Mouse (Mus musculus): ENCODE data around the gene 3110082I17Rik.
"Not testable (repeated sequence)": the region's sequence is repeated elsewhere in the genome, so short reads cannot be mapped to it uniquely, and the experiment has no call there.

Gene 3110082I17Rik

DNA sequence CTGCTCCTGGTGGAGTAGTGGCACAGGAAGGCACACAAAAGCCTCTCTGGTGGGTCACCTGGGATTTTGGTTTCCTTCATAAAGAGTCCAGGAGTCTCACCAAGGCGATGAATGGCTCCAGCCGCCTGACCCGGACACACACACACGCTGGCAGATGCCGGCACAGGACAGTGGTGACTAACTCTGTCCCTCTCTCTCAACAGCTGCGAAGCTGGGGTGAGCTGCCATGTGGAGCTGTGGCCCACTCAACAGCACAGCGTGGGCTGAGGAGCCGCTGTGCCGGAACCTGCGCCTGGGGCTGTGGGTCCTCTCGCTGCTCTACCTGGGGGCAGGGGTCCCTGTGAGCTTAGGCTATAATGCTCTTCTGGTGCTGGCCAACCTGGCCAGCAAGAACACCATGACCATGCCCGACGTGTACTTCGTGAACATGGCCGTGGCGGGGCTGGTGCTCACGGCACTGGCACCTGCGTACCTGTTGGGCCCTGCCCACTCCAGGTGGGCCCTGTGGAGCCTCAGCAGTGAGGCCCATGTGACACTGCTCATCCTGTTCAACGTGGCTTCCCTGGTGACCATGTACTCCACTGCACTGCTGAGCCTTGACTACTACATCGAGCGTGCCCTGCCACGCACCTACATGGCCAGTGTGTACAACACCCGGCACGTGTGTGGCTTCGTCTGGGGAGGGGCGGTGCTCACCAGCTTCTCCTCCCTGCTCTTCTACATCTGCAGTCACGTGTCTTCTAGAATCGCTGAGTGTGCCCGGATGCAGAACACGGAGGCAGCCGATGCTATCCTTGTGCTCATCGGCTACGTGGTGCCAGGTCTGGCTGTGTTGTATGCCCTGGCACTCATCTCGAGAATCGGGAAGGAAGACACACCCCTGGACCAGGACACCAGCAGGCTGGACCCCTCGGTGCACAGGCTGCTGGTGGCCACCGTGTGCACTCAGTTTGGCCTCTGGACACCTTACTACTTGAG, 67.8 kb downstream of the 3110082I17Rik start:
- no peak for DNase-seq

- DNase-seq, result peak; percentile 47
Measured at GRCm38 (mm10) chr5:139391309-139391990, 68.9 kb downstream of the 3110082I17Rik start.

DNA sequence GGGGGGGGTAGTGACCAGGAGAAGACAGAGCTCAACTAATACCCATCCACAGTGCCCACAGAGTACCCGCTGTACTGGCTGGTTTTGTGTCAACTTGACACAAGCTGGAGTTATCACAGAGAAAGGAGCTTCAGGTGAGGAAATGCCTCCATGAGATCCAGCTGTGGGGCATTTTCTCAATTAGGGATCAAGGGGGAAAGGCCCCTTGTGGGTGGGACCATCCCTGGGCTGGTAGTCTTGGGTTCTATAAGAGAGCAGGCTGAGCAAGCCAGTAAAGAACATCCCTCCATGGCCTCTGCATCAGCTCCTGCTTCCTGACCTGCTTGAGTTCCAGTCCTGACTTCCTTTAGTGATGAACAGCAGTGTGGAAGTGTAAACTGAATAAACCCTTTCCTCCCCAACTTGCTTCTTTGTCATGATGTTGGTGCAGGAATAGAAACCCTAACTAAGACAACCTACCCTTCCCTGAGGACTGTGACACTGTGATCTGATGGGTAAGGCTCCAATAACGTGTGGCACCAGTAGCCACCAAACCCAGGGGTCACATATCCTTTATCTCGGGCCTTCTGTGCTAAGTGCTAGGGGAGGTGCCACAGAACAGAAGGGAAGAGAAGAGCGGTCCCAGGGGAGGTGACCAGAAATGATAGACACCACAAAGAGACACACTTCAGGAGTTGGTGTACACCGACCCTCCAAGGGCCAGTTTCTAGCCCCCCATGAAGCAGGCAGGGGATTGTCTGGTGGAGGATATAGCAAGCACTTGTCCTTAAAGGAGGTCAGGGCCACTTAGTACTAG, 69.8 kb downstream of the 3110082I17Rik start:
- not testable (repeated sequence) for DNase-seq

- DNase-seq, result peak; percentile 64
Measured at GRCm38 (mm10) chr5:139389676-139390061, 70.7 kb downstream of the 3110082I17Rik start.

DNA sequence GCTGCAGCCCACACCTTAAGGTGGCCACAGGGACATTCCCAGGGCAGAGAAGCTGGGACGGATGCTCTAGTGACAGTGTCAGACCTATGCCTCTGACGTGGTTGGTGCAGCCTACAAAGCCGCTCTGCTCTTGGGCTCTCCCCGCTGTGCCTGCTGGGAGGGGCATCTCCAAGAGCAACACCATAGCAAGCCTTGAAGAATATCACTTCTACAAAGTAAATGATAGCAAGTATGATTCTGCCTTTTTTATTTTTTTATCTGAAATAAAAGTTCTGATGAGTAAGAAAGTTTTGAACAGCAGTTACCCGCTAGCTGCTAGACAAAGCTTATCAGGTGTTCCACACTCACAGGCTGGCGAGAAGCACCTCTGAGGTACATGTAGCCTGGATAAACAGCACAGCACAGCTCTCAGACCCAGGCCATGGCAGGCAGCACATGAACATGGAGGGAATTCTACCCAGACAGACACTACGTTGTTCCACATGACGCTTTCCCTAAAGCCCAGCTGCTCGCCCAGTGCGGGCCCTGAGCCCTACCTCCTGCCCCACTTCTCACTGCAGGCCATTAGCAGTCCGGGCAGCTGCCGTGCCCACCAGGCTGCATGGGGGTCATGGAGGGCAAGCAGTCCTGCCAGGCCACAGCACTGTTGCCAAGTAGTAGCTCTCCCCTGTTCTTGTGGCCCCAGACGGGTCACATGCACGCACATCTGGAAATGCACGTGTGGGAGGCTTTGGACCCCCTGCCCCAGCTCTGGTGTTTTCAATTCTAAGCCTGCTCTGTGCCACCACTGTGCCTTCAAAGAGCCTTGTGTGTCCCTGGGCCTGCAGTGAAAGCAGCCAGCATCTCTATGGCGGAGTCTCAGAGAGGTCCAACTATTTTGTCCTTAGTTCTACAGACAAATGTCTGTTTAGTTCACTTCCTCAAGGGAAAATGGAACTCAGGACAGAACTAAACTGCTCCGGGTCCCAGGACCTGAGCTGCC, 71.3 kb downstream of the 3110082I17Rik start:
- DNase-seq, result peak; percentile 8

DNA sequence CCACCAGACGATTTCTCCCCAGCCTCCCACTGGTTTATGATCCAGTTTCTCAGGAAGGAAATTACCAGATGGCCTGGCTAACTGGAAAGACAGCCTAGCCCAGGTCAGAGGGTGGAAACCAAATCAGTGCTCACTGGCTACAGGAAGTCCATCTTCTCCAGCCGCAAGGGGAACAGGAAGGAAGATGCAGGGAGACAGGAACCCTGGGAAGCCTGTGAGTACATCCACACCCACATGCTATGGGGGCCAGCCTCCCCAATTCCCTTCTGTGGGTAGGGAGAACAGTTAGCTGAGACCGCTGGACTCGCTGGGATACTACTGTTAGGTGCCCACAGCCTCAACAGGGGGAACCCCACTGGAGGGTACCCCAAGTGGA, 72.1 kb downstream of the 3110082I17Rik start:
- peak; percentile 59 for DNase-seq

GRCm38 (mm10) chr5:139387329-139388194, 72.8 kb downstream of the 3110082I17Rik start:
- DNase-seq, result peak; percentile 52

DNA sequence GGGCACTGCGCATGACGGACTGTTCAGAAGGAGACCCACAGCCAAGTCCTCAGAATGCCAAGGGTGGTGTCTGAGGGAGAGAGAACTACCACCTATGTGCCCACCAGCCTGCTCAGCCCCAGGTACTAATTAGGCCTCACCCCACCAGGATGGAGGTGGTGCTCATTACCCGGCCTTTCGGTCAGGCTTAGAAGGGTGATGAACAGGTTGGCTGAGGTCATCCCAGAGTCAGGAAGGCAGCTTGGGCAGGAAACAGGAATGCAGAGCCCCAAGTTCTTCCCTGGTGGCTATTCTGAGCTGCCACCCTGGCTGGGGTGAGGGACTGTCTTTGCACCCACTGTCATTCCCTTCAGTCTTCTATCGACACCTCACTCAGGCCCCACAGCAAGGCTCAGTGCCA, 74.3 kb downstream of the 3110082I17Rik start:
- DNase-seq, result no peak

DNA sequence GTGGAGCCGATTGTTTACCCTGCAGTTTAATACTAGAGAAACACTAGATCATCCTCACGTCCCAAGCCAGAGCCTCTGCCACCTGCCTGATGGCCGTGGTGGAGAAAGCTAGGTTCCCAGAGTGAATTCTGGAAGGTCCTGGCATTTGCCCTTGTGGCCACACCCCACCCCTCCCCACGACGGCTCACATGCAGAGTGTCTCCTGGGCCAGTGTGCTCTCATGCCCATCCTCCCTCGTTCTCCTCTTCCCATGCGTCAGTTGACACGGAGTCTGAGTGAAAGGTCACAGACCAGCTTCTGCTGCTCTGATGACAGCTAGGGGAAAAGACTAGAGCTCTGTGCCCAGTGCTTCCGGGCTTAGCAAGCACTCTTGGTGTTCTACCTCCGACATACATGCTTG, 75.8 kb downstream of the 3110082I17Rik start:
- DNase-seq, result peak; percentile 69

DNA sequence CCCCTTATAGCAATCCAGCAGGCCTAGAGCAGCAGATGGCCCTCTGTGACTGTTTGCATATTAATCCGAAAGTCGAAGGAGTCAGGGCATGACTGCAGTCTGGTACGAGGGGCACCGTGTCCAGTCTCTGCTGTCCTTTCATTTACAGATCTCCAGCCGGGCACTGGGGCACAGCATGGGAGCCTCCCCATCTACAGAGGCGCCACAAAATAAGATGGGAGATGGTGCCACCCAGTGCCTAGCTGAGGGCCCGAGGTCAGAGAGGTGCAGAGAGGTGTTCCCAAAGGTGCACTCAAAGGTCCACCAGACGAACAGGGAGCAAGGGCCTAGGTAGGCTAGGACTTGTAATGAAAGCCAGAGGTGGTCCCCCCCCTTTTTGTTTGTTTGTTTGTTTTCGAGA, 77.1 kb downstream of the 3110082I17Rik start:
- DNase-seq, result no peak

DNA sequence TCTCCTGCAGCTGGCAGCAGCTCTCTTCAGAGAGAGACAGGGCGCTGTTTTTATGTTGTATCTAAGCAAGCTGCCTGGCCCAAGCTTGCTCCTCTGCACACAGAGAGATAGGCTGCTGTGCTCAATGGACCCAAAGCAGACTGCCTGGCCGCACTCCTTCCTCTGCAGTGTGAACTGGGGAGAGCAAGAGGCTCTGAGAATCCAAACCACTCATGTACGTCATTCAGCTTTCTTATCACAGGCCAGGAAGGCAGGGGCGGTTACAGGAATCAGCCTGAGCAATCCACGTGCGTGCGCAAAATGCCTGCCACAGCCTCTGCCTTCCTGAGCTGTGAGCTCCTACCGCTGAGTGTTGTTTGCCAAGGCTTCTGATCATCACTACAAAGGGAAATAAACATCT, 77.6 kb downstream of the 3110082I17Rik start:
- DNase-seq, result peak; percentile 66

- DNase-seq, result peak; percentile 45
Measured at GRCm38 (mm10) chr5:139381586-139382513, 78.5 kb downstream of the 3110082I17Rik start.

- peak; percentile 99 for DNase-seq
Measured at GRCm38 (mm10) chr5:139380385-139381248, 79.7 kb downstream of the 3110082I17Rik start.

- no peak for DNase-seq
Measured at GRCm38 (mm10) chr5:139379771-139380384, 80.4 kb downstream of the 3110082I17Rik start.

GRCm38 (mm10) chr5:139378986-139379629, 81.2 kb downstream of the 3110082I17Rik start:
- DNase-seq, result peak; percentile 94

GRCm38 (mm10) chr5:139378271-139378556, 82.1 kb downstream of the 3110082I17Rik start:
- DNase-seq, result no peak

DNA sequence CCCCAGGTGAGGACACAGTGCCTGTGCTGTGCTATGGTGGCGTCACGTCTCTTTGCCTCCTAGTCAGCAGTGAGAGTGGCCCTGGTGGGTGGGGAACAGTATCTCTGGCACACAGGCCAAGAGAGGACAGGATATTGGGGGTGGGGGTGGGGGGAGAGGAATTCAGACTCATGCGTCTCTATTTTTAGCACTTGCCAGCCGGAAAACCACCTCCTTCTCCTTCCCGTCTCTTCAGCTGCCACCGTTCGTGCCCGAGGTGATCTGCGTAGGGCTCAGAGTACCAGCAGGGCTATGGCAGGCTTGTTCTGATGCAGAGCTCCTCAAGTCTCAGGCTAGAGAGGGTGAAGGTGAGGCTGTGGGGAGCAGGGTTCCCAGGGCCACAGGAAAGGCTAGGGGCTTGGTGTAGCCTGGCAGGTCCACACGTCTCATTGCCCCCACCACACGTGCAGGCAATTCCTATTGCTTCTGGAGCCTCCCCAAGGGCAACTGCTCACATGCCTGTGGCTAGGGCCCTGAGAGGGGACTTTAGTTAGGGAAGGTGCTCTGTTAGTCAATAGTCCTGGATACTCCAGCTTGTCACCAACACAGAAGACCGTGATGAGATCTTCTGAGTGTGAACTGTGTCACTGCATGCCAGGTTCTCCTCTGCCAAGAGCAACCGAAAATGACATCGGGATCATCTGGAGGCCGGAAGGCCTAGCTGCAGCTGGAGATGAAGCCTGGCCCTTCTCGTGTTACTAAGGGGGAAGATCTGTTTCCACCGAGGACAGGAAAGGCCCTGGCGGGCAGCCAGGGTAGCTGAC, 82.7 kb downstream of the 3110082I17Rik start, which contains the start of gene Gpr146:
TSS of gene Gpr146 (plus strand) at position 230 of the 803 bp plus-strand sequence.
- peak; percentile 86 for DNase-seq

All from kidney, postnatal 14 days (tissue).